Mouse (Mus musculus) myocyte (in vitro differentiated cells): Measurements from ENCODE around the gene Luc7l.

Experiments used
- E2F4 ChIP-seq: IDR thresholded peaks from one replicate; pipeline ENCODE4 v1.6.1; 2011; ENCODE audit warnings: mild to moderate bottlenecking, control low read depth, moderate library complexity; ENCODE audit not compliant: insufficient read depth
- POLR2A ChIP-seq: IDR thresholded peaks from one replicate; pipeline ENCODE4 v1.6.1; 2011; ENCODE audit warnings: low read depth, mild to moderate bottlenecking, control low read depth, moderate library complexity; ENCODE audit not compliant: insufficient read length
- POLR2AphosphoS2 ChIP-seq: IDR thresholded peaks from one replicate; pipeline ENCODE4 v1.6.1; 2011; ENCODE audit warnings: low read depth, control low read depth; ENCODE audit not compliant: insufficient read length

DNA sequence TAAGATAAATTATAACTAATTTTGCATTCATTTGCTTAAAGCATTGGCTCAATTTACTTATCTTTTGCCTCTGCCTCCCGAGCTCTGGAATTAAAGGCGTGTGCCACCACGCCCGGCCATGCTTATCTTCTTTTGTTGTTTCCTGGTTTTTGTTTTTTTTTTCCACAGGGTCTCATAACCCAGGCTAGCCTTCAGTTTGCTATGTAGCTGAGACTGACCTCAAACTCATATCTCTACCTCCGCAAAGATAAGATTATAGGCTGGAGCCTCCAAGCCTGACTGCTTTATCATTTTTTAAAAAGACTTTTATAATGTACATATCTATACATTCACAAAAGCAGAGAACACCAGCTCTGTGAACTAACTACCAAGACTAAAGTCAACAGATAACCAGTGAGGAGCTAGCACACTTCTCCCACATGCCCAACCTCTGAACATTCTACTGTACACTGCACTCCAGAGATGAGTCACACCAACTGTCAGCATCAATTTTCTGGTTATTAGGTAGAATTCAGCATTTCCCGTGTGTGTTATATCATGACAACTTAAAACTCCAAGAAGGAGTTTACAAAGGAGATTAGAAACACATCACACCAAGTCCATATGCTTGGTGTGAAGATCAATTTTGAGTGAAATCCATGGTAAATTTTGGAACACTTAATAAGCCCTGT, 12.4 kb upstream of the Luc7l start:
- TF ChIP-seq POLR2A (no peak), POLR2AphosphoS2 (no peak), E2F4 (no peak)
